Mouse (Mus musculus) heart, postnatal 0 days (tissue): ENCODE measurements around the gene Zic2. TPM values are rescaled to one million over a fixed set of nuclear protein-coding genes. Genes with fewer than 3 reads are reported as not detected.
"Not testable (repeated sequence)": the region's sequence is repeated elsewhere in the genome, so short reads cannot be mapped to it uniquely, and the experiment has no call there.

ENCODE experiments used
- ATAC-seq: fragments of 200-750 bp; cut with Nextera tagmentation; 2 replicates; pipeline ENCODE4 v1.8.0; 2017; ENCODE audit warnings: low read depth, moderate number of reproducible peaks, moderate library complexity; ENCODE audit not compliant: insufficient read depth
- DNase-seq: peaks from one replicate; pipeline ENCODE4 v3.0.0-alpha.2; 2016; ENCODE audit warnings: low spot score
- H3K27ac ChIP-seq: fragments of 300-500 bp; sonication (generic); 2 replicates; pipeline ENCODE4 v1.5.1; 2014; ENCODE audit warnings: low read depth, mild to moderate bottlenecking
- H3K27me3 ChIP-seq: fragments of 300-500 bp; sonication (generic); 2 replicates; pipeline ENCODE4 v1.6.1; 2014; ENCODE audit warnings: low read length, mixed read lengths; ENCODE audit not compliant: control insufficient read depth, insufficient read depth
- H3K36me3 ChIP-seq: fragments of 300-500 bp; sonication (generic); replicated peaks from 2 replicates; pipeline ENCODE4 v1.6.1; 2014; ENCODE audit warnings: low read length, mixed read lengths; ENCODE audit not compliant: control insufficient read depth, insufficient read depth
- H3K4me1 ChIP-seq: fragments of 300-500 bp; sonication (generic); 2 replicates; pipeline ENCODE4 v1.6.1; 2014; ENCODE audit warnings: antibody characterized with exemption; ENCODE audit not compliant: control insufficient read depth, insufficient read depth
- H3K4me2 ChIP-seq: fragments of 300-500 bp; sonication (generic); 2 replicates; pipeline ENCODE4 v1.6.1; 2014; ENCODE audit warnings: low read depth, mild to moderate bottlenecking, low read length, moderate library complexity
- H3K4me3 ChIP-seq: fragments of 300-500 bp; sonication (generic); 2 replicates; pipeline ENCODE4 v1.5.1; 2014; ENCODE audit warnings: low read depth, low read length
- H3K9ac ChIP-seq: fragments of 300-500 bp; sonication (generic); replicated peaks from 2 replicates; pipeline ENCODE4 v1.6.1; 2014; ENCODE audit warnings: low read depth, low read length, mixed read lengths
- H3K9me3 ChIP-seq: fragments of 300-500 bp; sonication (generic); replicated peaks from 2 replicates; pipeline ENCODE4 v1.6.1; 2016; ENCODE audit warnings: low read length; ENCODE audit not compliant: control insufficient read depth
- CTCF ChIP-seq: IDR thresholded peaks from 2 replicates; pipeline ENCODE4 v1.5.1; 2016; ENCODE audit warnings: antibody characterized with exemption, control low read depth, low read depth
- EP300 ChIP-seq: IDR thresholded peaks from 2 replicates; pipeline ENCODE4 v1.6.1; 2016; ENCODE audit warnings: antibody characterized with exemption, low read depth
- WGBS: fragments of 180-500 bp; shearing (Covaris S2); extraction: QIAGEN DNeasy Blood & Tissue Kit; methylation state at CpG from one replicate; pipeline ENCODE4 v1.1.7; 2014; 5-methylcytosine and 5-hydroxymethylcytosine counted together
- polyA plus RNA-seq: library from polyadenylated mRNA; unstranded; fragments of >200 nt; fragmentation: Nextera tagmentation; extraction: Ambion mirVana; gene quantifications from 2 replicates; pipeline ENCODE4 v1.2.1, GENCODE M21; 2015
- total RNA-seq: library from RNA; depleted of rRNA; stranded (reverse); fragments of >200 nt; gene quantifications from 2 replicates; pipeline ENCODE4 v1.2.3, GENCODE M21; 2014; ENCODE audit warnings: low replicate concordance

The Zic2 gene
- total and polyA plus RNA-seq, 2 experiments from 2014 or later, result not detected

- TF ChIP-seq CTCF, result no peak
- TF ChIP-seq EP300, result no peak
- Histone ChIP-seq H3K9me3 (no peaks in the 10 kb centered on the region), H3K9ac (no peak overlapping the region), H3K27me3 (peaks cover 67% of the 10 kb centered on the region), H3K4me3 (no peak overlapping the region), H3K36me3 (no peaks in the 10 kb centered on the region), H3K27ac (no peak overlapping the region), H3K4me2 (no peak overlapping the region), H3K4me1 (peaks cover 6% of the 10 kb centered on the region; the same call in 1 of the 2 replicates)
- 84% methylated on average over 1 of the region's 1 CpGs for WGBS
- ATAC-seq (no peak), DNase-seq (no peak)
Observed at GRCm38 (mm10) chr14:122459776-122460175, 15.5 kb upstream of the Zic2 start.

GRCm38 (mm10) chr14:122460226-122460625 is 15.0 kb upstream of the Zic2 start:
- Histone ChIP-seq H3K9ac (no peak overlapping the region), H3K9me3 (no peaks in the 10 kb centered on the region), H3K27ac (no peak overlapping the region), H3K4me2 (no peak overlapping the region), H3K4me1 (peaks cover 10% of the 10 kb centered on the region; the same call in 1 of the 2 replicates), H3K27me3 (peaks cover 67% of the 10 kb centered on the region), H3K36me3 (no peaks in the 10 kb centered on the region), H3K4me3 (no peak overlapping the region)
- no peak for DNase-seq
- no peak for ATAC-seq
- TF ChIP-seq EP300 (no peak), CTCF (no peak)
- 68% methylated on average over 5 of the region's 5 CpGs for whole genome bisulfite sequencing

GRCm38 (mm10) chr14:122461500-122461899 is 13.7 kb upstream of the Zic2 start:
- no peaks in the 10 kb centered on the region for H3K9me3 ChIP-seq
- H3K4me2 ChIP-seq, result no peak overlapping the region
- no peak overlapping the region for H3K4me3 ChIP-seq
- H3K27ac ChIP-seq, result no peak overlapping the region
- WGBS, result 76% methylated on average over 3 of the region's 3 CpGs
- H3K9ac ChIP-seq, result no peak overlapping the region
- peaks cover 67% of the 10 kb centered on the region for H3K27me3 ChIP-seq
- TF ChIP-seq EP300 (no peak), CTCF (no peak)
- DNase-seq (no peak), ATAC-seq (no peak)
- peaks cover 14% of the 10 kb centered on the region; the same call in 1 of the 2 replicates for H3K4me1 ChIP-seq
- H3K36me3 ChIP-seq, result no peaks in the 10 kb centered on the region

- no peak overlapping the region for H3K4me3 ChIP-seq
- no peaks in the 10 kb centered on the region for H3K36me3 ChIP-seq
- no peak overlapping the region for H3K4me2 ChIP-seq
- DNase-seq (no peak), ATAC-seq (no peak)
- no peaks in the 10 kb centered on the region for H3K9me3 ChIP-seq
- no peak overlapping the region for H3K27ac ChIP-seq
- H3K4me1 ChIP-seq, result peaks cover 14% of the 10 kb centered on the region; the same call in 1 of the 2 replicates
- peaks cover 71% of the 10 kb centered on the region for H3K27me3 ChIP-seq
- TF ChIP-seq EP300, result no peak
- TF ChIP-seq CTCF, result no peak
- no peak overlapping the region for H3K9ac ChIP-seq
- WGBS, result 53% methylated on average over 9 of the region's 9 CpGs
Observed at GRCm38 (mm10) chr14:122461966-122462365, 13.3 kb upstream of the Zic2 start.

- ATAC-seq (no peak), DNase-seq (no peak)
- Histone ChIP-seq H3K27me3 (peaks cover 78% of the 10 kb centered on the region), H3K9me3 (no peaks in the 10 kb centered on the region), H3K27ac (no peak overlapping the region), H3K4me2 (no peak overlapping the region), H3K36me3 (no peaks in the 10 kb centered on the region), H3K4me3 (no peak overlapping the region), H3K4me1 (peaks cover 14% of the 10 kb centered on the region; the same call in 1 of the 2 replicates), H3K9ac (no peak overlapping the region)
- WGBS, result 45% methylated on average over 17 of the region's 17 CpGs
- no peak for TF ChIP-seq CTCF
Observed at GRCm38 (mm10) chr14:122462689-122463079, 12.6 kb upstream of the Zic2 start.

- no peak; the same call in 1 of the 2 replicates for ATAC-seq
- H3K9me3 ChIP-seq, result no peaks in the 10 kb centered on the region
- DNase-seq, result no peak
- no peak overlapping the region for H3K27ac ChIP-seq
- peaks cover 83% of the 10 kb centered on the region for H3K27me3 ChIP-seq
- peak overlapping the region; percentile 83 for H3K4me2 ChIP-seq
- no peaks in the 10 kb centered on the region for H3K36me3 ChIP-seq
- peak overlapping the region; percentile 44 for H3K4me3 ChIP-seq
- TF ChIP-seq CTCF (no peak), EP300 (no peak)
- no peak overlapping the region for H3K9ac ChIP-seq
- 5% methylated on average over 40 of the region's 40 CpGs for WGBS
- peaks cover 14% of the 10 kb centered on the region; the same call in 1 of the 2 replicates for H3K4me1 ChIP-seq
Observed at GRCm38 (mm10) chr14:122463080-122463691, 12.0 kb upstream of the Zic2 start.

- peaks cover 90% of the 10 kb centered on the region for H3K27me3 ChIP-seq
- H3K4me1 ChIP-seq, result peaks cover 14% of the 10 kb centered on the region; the same call in 1 of the 2 replicates
- peak overlapping the region; percentile 83 for H3K4me2 ChIP-seq
- not testable (repeated sequence) for H3K36me3 ChIP-seq, DNase-seq, H3K9me3 ChIP-seq, H3K9ac ChIP-seq, H3K27ac ChIP-seq
- ATAC-seq, result peak; percentile 43; the same call in 1 of the 2 replicates
- H3K4me3 ChIP-seq, result peak overlapping the region; percentile 44
- WGBS, result 2% methylated on average over 56 of the region's 58 CpGs
Observed at GRCm38 (mm10) chr14:122463734-122464341, 11.4 kb upstream of the Zic2 start.
